Mouse (Mus musculus) 3T3-L1 (cell line): Measurements from ENCODE around the gene Ctla2b.
"Not testable (repeated sequence)": the region's sequence is repeated elsewhere in the genome, so short reads cannot be mapped to it uniquely, and the experiment has no call there.

Source experiments
- DNase-seq: peaks from one replicate; pipeline ENCODE4 v3.0.0-alpha.2; 2015; ENCODE audit warnings: low read depth, low spot score

The Ctla2b gene

GRCm38 (mm10) chr13:60897328-60897727, at the start of gene Ctla2b:
Ctla2b (minus strand) TSS chr13:60897447.
- DNase-seq = peak; percentile 90

GRCm38 (mm10) chr13:60941884-60942283, 44.6 kb upstream of the Ctla2b start, which contains the start of gene Tpbpa:
Tpbpa (minus strand) TSS chr13:60941984.
- DNase-seq = not testable (repeated sequence)

- DNase-seq = peak; percentile 86
Measured at GRCm38 (mm10) chr13:60936500-60936901, 39.3 kb upstream of the Ctla2b start, which contains the start of the genes Gm49391 and Ctla2a. Gm49391 (minus strand) TSS chr13:60936571. Ctla2a (minus strand) TSS chr13:60936625.

- not testable (repeated sequence) for DNase-seq
Measured at GRCm38 (mm10) chr13:60935490-60935889, 38.2 kb upstream of the Ctla2b start, which contains the start of gene Gm49393. Gm49393 (minus strand) TSS chr13:60935590.

GRCm38 (mm10) chr13:60904780-60905179, 7.5 kb upstream of the Ctla2b start, which contains the start of gene Tpbpb:
Tpbpb (minus strand) TSS chr13:60904880.
- not testable (repeated sequence) for DNase-seq

- DNase-seq = not testable (repeated sequence)
Measured at GRCm38 (mm10) chr13:60896794-60897193, 453 bp downstream of the Ctla2b start, which contains the start of gene Gm49392. Gm49392 (minus strand) TSS chr13:60896894.

GRCm38 (mm10) chr13:60895406-60896160, 1.7 kb downstream of the Ctla2b start:
- no peak for DNase-seq

- no peak for DNase-seq
Measured at GRCm38 (mm10) chr13:60892301-60892700, 4.9 kb downstream of the Ctla2b start.

- DNase-seq = peak; percentile 8
Measured at GRCm38 (mm10) chr13:60864281-60864680, 33.0 kb downstream of the Ctla2b start, which contains the start of gene 4930486L24Rik. 4930486L24Rik (minus strand) TSS chr13:60864475.

GRCm38 (mm10) chr13:60848241-60849120, 48.8 kb downstream of the Ctla2b start:
- DNase-seq = peak; percentile 60
